Mouse (Mus musculus): ENCODE measurements at regions not wholly inside any gene's neighbourhood (a gene's known extent, or its start where the extent isn't known, plus 50 kb on each side); places are given as distances from the start of the nearest gene placed in this dataset.

DNA sequence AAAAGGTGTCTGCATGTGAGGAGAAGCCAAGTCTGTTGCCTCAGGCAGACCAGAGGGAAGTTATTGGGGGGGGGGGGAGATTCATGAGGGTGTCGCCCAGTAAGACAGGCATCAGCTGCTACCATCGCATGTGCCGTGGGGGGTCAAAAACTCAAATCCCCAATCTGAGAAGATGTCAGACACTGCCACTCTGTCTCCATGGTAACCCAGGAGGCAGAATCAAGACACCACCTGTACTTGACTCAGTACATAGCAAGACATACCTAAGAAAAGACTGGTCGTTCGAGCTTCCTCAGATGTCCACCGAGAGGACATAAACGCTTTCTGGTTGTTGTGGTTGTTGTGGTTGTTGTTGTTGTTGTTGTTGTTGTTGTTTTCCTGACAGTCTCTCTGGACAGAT, 418.1 kb downstream of the Plekhb2 start:
- no peak for TF ChIP-seq CTCF (IDR thresholded peaks at IDR 0.05; ENCODE audit: low read depth, low read length)
- TF ChIP-seq POLR2A (IDR thresholded peaks at IDR 0.05; ENCODE audit: insufficient read depth, low read length), result no peak
- no peak for TF ChIP-seq EP300 (IDR thresholded peaks at IDR 0.05; ENCODE audit: insufficient read depth, low read depth, low read length)
